Mouse (Mus musculus) ES-E14 (cell line): ENCODE data around the gene Dnmt3a. TPM values are rescaled to one million over a fixed set of nuclear protein-coding genes. Genes with fewer than 3 reads are reported as not detected.

Experiments used
- DNase-seq: peaks from one replicate; pipeline ENCODE4 v3.0.0-alpha.2; 2013; ENCODE audit warnings: low read depth, low spot score
- H3K27ac ChIP-seq: 2 replicates; pipeline ENCODE4 v1.5.1; 2012; ENCODE audit warnings: low read depth, mild to moderate bottlenecking, low read length, moderate library complexity, mixed read lengths; ENCODE audit not compliant: poor library complexity, insufficient read depth, severe bottlenecking
- H3K36me3 ChIP-seq: 2 replicates; pipeline ENCODE4 v1.6.1; 2012; ENCODE audit warnings: mild to moderate bottlenecking, low read length, moderate library complexity, mixed read lengths; ENCODE audit not compliant: control insufficient read depth, poor library complexity, insufficient read depth, severe bottlenecking
- H3K4me1 ChIP-seq, 2 experiments: fragments of 150-350 bp in 1 of 2; sonication (generic) in 1 of 2; 2 replicates each; pipeline ENCODE4 v1.6.1; 2012; ENCODE audit warnings: low read length in 2 of 2, mild to moderate bottlenecking in 1 of 2, mixed read lengths in 1 of 2; ENCODE audit not compliant: control insufficient read depth in 2 of 2, insufficient read depth in 2 of 2, poor library complexity in 1 of 2
- H3K4me3 ChIP-seq, 2 experiments: fragments of 150-350 bp in 1 of 2; sonication (generic) in 1 of 2; 2 replicates each; pipeline ENCODE4 v1.5.1; 2012; ENCODE audit warnings: low read length in 2 of 2, low read depth in 1 of 2, mild to moderate bottlenecking in 1 of 2, mixed read lengths in 1 of 2; ENCODE audit not compliant: insufficient read depth in 1 of 2, poor library complexity in 1 of 2, severe bottlenecking in 1 of 2
- H3K9ac ChIP-seq: 2 replicates; pipeline ENCODE4 v1.6.1; 2012; ENCODE audit warnings: low read depth, mild to moderate bottlenecking, low read length, mixed read lengths; ENCODE audit not compliant: poor library complexity, insufficient read depth, severe bottlenecking
- H3K9me3 ChIP-seq: fragments of 150-350 bp; sonication (generic); 2 replicates; pipeline ENCODE4 v1.6.1; 2012; ENCODE audit warnings: low read depth, mild to moderate bottlenecking, low read length; ENCODE audit not compliant: control insufficient read depth, insufficient read depth
- CHD2 ChIP-seq: IDR thresholded peaks from 2 replicates; pipeline ENCODE4 v1.6.1; 2014; ENCODE audit warnings: mild to moderate bottlenecking, low read depth, low read length, inconsistent platforms
- HCFC1 ChIP-seq: IDR thresholded peaks from 2 replicates; pipeline ENCODE4 v1.6.1; 2012; ENCODE audit warnings: low read length, inconsistent platforms, borderline replicate concordance; ENCODE audit not compliant: insufficient read depth
- MAFK ChIP-seq: IDR thresholded peaks from 2 replicates; pipeline ENCODE4 v1.6.1; 2014; ENCODE audit warnings: mild to moderate bottlenecking, low read depth, low read length, inconsistent platforms; ENCODE audit not compliant: insufficient read depth
- ZC3H11A ChIP-seq: IDR thresholded peaks from 2 replicates; pipeline ENCODE4 v1.6.1; 2012; ENCODE audit warnings: low read depth, mild to moderate bottlenecking, inconsistent platforms, low read length, borderline replicate concordance
- ZNF384 ChIP-seq: IDR thresholded peaks from 2 replicates; pipeline ENCODE4 v1.6.1; 2012; ENCODE audit warnings: low read depth, low read length, inconsistent platforms
- in situ Hi-C, 2 experiments: fragments of 600-800 bp; cut with MboI; formaldehyde crosslinking; loops; one replicate each; pipeline ENCODE4 v1.15.1; 2025; ENCODE audit warnings: low sequenced_read_pairs in 2 of 2, inconsistent platforms in 1 of 2; ENCODE audit not compliant: unreplicated experiment in 2 of 2
- total RNA-seq: library from RNA; depleted of rRNA; stranded (reverse); fragments of 300-350 nt; gene quantifications from 2 replicates; pipeline ENCODE4 v1.2.3, GENCODE M21; 2012

Dnmt3a gene
- total RNA-seq, 1 experiment: 77.0 TPM

- TF ChIP-seq MAFK: no peak
- no peak for TF ChIP-seq HCFC1
- TF ChIP-seq ZC3H11A: no peak
- TF ChIP-seq CHD2: no peak
- TF ChIP-seq ZNF384: no peak
- no peak overlapping the region for H3K27ac ChIP-seq
- DNase-seq: no peak
- no peaks in the 10 kb centered on the region for H3K9me3 ChIP-seq
- no peak overlapping the region for H3K9ac ChIP-seq
- in situ Hi-C loops: no loop called here
- H3K36me3 ChIP-seq: peaks cover 4% of the 10 kb centered on the region; the same call in 1 of the 2 replicates
- H3K4me1 ChIP-seq: no peaks in the 10 kb centered on the region
- no peak overlapping the region for H3K4me3 ChIP-seq
These were observed 35.3 kb upstream of the Dnmt3a start for GRCm38 (mm10) chr12:3770546-3770945.

GRCm38 (mm10) chr12:3771080-3771479 is 34.7 kb upstream of the Dnmt3a start:
- no peak overlapping the region for H3K27ac ChIP-seq
- TF ChIP-seq HCFC1 (no peak), CHD2 (no peak), ZC3H11A (no peak), MAFK (no peak), ZNF384 (no peak)
- peaks cover 4% of the 10 kb centered on the region; the same call in 1 of the 2 replicates for H3K36me3 ChIP-seq
- in situ Hi-C loops: no loop called here
- no peak overlapping the region for H3K9ac ChIP-seq
- H3K9me3 ChIP-seq: no peaks in the 10 kb centered on the region
- DNase-seq: no peak
- H3K4me3 ChIP-seq: no peak overlapping the region
- peaks cover 0 to 2% of the 10 kb centered on the region in 2 experiments; a peak in 1 of 4 replicates for H3K4me1 ChIP-seq

- peaks cover 4% of the 10 kb centered on the region; the same call in 1 of the 2 replicates for H3K36me3 ChIP-seq
- H3K27ac ChIP-seq: no peak overlapping the region
- no peak overlapping the region for H3K9ac ChIP-seq
- no peak for TF ChIP-seq CHD2
- TF ChIP-seq ZC3H11A: no peak
- TF ChIP-seq ZNF384: no peak
- TF ChIP-seq MAFK: no peak
- no peak for TF ChIP-seq HCFC1
- in situ Hi-C loops: no loop called here
- H3K9me3 ChIP-seq: no peaks in the 10 kb centered on the region
- peaks cover 0 to 2% of the 10 kb centered on the region in 2 experiments; a peak in 1 of 4 replicates for H3K4me1 ChIP-seq
- no peak for DNase-seq
- H3K4me3 ChIP-seq: no peak overlapping the region
These were observed 32.2 kb upstream of the Dnmt3a start for GRCm38 (mm10) chr12:3773643-3774042.

- no peak for DNase-seq
- Histone ChIP-seq H3K4me1 (peaks cover 0 to 12% of the 10 kb centered on the region in 2 experiments; a peak in 2 of 4 replicates), H3K36me3 (peaks cover 4% of the 10 kb centered on the region; the same call in 1 of the 2 replicates), H3K4me3 (no peak overlapping the region), H3K9ac (no peak overlapping the region), H3K9me3 (no peaks in the 10 kb centered on the region), H3K27ac (no peak overlapping the region)
- in situ Hi-C loops: no loop called here
- no peak for TF ChIP-seq ZNF384
- TF ChIP-seq MAFK: no peak
- TF ChIP-seq HCFC1: no peak
- TF ChIP-seq CHD2: no peak
- no peak for TF ChIP-seq ZC3H11A
These were observed 29.8 kb upstream of the Dnmt3a start for GRCm38 (mm10) chr12:3776015-3776414.

- DNase-seq: no peak
- no peak for TF ChIP-seq ZC3H11A
- TF ChIP-seq CHD2: no peak
- H3K4me1 ChIP-seq: peaks cover 0 to 20% of the 10 kb centered on the region in 2 experiments; a peak in 3 of 4 replicates
- in situ Hi-C loops: no loop called here
- no peak overlapping the region for H3K27ac ChIP-seq
- H3K36me3 ChIP-seq: peaks cover 2% of the 10 kb centered on the region; the same call in 1 of the 2 replicates
- no peak overlapping the region for H3K9ac ChIP-seq
- no peaks in the 10 kb centered on the region for H3K9me3 ChIP-seq
- H3K4me3 ChIP-seq: no peak overlapping the region
These were observed 28.1 kb upstream of the Dnmt3a start for GRCm38 (mm10) chr12:3777682-3778081.
